Mouse (Mus musculus) olfactory bulb, adult 2 months (tissue): ENCODE measurements at regions not wholly inside any gene's neighbourhood (a gene's known extent, or its start where the extent isn't known, plus 50 kb on each side); places are given as distances from the start of the nearest gene placed in this dataset.

Source experiments
- CTCF ChIP-seq: fragments of 200-500 bp; IDR thresholded peaks from 2 replicates; pipeline ENCODE4 v1.5.1; 2012; ENCODE audit warnings: low read depth, mild to moderate bottlenecking, low read length, moderate library complexity; ENCODE audit not compliant: insufficient read depth
- POLR2A ChIP-seq: fragments of 200-500 bp; IDR thresholded peaks from 2 replicates; pipeline ENCODE4 v1.6.1; 2012; ENCODE audit warnings: mild to moderate bottlenecking, low read depth, low read length, moderate library complexity; ENCODE audit not compliant: insufficient read depth

DNA sequence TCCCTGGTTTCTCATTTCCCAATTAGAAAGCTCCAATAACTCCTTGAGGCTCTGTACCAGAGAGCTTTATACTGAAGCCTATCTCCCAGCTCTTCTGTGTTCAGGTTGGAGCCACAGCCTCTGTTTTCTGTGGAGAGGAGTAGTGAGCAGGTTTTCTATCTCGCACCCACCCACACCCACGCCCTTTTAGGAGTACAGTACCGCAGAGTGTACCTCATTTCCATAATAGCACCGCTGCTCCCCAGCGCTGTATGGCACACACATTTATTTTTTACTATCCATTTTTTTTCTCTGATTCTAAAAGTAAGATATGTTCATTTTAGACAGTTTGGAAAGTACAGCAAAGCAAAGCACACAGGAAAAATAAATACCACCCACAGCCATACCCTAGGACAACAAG lies 137.5 kb upstream of the Topaz1 start:
- TF ChIP-seq POLR2A: no peak
- TF ChIP-seq CTCF: no peak
